Mouse (Mus musculus) G1E (cell line): ENCODE data around the gene Ndufv3.

Experiments used
- CTCF ChIP-seq: IDR thresholded peaks from 2 replicates; pipeline ENCODE4 v1.5.1; 2012; ENCODE audit warnings: low read depth, low read length, inconsistent platforms, mixed read lengths
- TAL1 ChIP-seq: conservative IDR thresholded peaks from 2 replicates; pipeline ENCODE4 v1.6.1; 2012; ENCODE audit warnings: low read depth, low read length, inconsistent platforms, mixed read lengths

- no peak for TF ChIP-seq CTCF
- no peak for TF ChIP-seq TAL1
Observed at GRCm38 (mm10) chr17:31479108-31479844, 40.6 kb upstream of the Ndufv3 start.
